Mouse (Mus musculus) ZHBTc4 (cell line): Measurements from ENCODE around the gene Gtf2f1.
A peak's percentile ranks its signal among the peaks of the same experiment; 100 is the strongest.

Source experiments
- DNase-seq: peaks from one replicate; pipeline ENCODE4 v3.0.0-alpha.2; 2011; ENCODE audit warnings: low read depth, low spot score

Gene Gtf2f1

GRCm38 (mm10) chr17:56976531-56977390, 34.3 kb downstream of the Gtf2f1 start:
- peak; percentile 50 for DNase-seq

GRCm38 (mm10) chr17:56975391-56975790, 35.7 kb downstream of the Gtf2f1 start:
- DNase-seq = no peak

- no peak for DNase-seq
These were observed 36.3 kb downstream of the Gtf2f1 start for GRCm38 (mm10) chr17:56974708-56975240.

- peak; percentile 82 for DNase-seq
These were observed 37.0 kb downstream of the Gtf2f1 start for GRCm38 (mm10) chr17:56973956-56974707.

- no peak for DNase-seq
These were observed 41.0 kb downstream of the Gtf2f1 start for GRCm38 (mm10) chr17:56970081-56970480.

- DNase-seq = no peak
These were observed 41.8 kb downstream of the Gtf2f1 start for GRCm38 (mm10) chr17:56969321-56969720.

GRCm38 (mm10) chr17:56963646-56964045, 47.4 kb downstream of the Gtf2f1 start:
- DNase-seq = no peak

GRCm38 (mm10) chr17:56962642-56963405, 48.3 kb downstream of the Gtf2f1 start:
- DNase-seq = peak; percentile 26

- peak; percentile 43 for DNase-seq
These were observed 49.2 kb downstream of the Gtf2f1 start for GRCm38 (mm10) chr17:56961880-56962279.

GRCm38 (mm10) chr17:56958667-56959066, 52.4 kb downstream of the Gtf2f1 start:
- DNase-seq = no peak

GRCm38 (mm10) chr17:56957763-56958429, 53.2 kb downstream of the Gtf2f1 start:
- peak; percentile 73 for DNase-seq

GRCm38 (mm10) chr17:56954871-56955270, 56.2 kb downstream of the Gtf2f1 start:
- no peak for DNase-seq
